8 mouse cellular contexts compared by ENCODE assay signal in the genomic region with DNA sequence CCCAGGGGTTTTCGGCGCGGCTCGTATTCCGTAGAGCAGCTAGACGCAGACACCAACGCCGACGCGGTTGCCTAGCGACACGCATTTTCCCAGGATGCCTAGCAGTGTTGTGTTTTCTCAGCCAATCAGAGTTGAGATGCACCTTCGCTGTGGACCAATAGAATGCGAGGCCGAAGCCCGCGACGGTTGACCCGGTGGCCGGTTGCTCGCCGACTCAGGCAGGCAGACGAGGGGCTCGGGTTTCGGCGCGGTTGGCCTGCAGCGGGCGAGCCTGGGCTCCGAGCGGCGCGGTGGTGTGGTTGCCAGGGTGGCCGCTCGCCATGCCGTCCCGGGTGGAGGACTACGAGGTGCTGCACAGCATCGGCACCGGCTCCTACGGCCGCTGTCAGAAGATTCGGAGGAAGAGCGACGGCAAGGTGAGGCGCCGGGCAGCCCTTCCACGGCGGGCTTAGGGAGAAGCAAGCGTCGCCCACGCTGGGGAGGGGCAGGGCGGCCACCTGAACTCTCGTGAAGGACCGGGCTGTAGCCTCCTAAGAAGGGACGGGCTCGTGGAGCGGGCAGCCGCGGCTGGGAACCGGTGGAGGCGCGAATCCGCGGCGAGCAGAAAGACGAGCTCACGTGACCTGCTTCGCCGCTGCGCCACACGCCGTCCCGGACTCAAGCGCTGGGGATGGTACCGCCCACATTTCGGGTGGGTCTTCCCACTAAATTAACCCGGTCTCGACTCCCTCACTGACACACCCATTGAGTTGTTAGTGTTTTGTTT. TPM values are rescaled to one million over a fixed set of nuclear protein-coding genes. Genes with fewer than 3 reads are reported as not detected.
DNase-seq lines count a peak whose midpoint lies in the region; ATAC-seq and TF ChIP-seq lines count a peak whose summit lies in the region.

A gene (plus strand): TSS at position 119 of the 766 bp plus-strand sequence.

- no peak within 1 kb of the TSS for H3K27ac ChIP-seq in hindbrain, embryonic 14.5 days

- TF ChIP-seq CTCF in Patski (IDR thresholded peaks at IDR 0.05) = no peak

- no peaks in the 10 kb centered on the region for H3K9me3 ChIP-seq in hindbrain, embryonic 14.5 days (ENCODE audit: control insufficient read depth, low read length)

- H3K9ac ChIP-seq in hindbrain, embryonic 14.5 days = peak within 1 kb of the TSS; percentile 47; the same call in 1 of the 2 replicates

- POLR2A ChIA-PET in Patski (lab: Charles Lee) = no interaction called here

- peak; percentile 89 for DNase-seq in Patski (ENCODE audit: low read depth, low spot score)
- peak; percentile 96 for DNase-seq in cerebellum, postnatal 14 days
- peak; percentile 96 to 97 for DNase-seq in frontal cortex, postnatal 14 days (ENCODE audit: low spot score in 2 of 2)
- peak; percentile 99 for DNase-seq in hindbrain, embryonic 14.5 days (ENCODE audit: low spot score)
- peak; percentile 96 for DNase-seq in layer of hippocampus, postnatal 36 days
- peak; percentile 99 for DNase-seq in lung, postnatal 36 days
- peak; percentile 99 for DNase-seq in retina, postnatal 1 day
- DNase-seq in urinary bladder, adult 18-20 months (ENCODE audit: low spot score in 2 of 2) = peak; percentile 91 to 93

- H3K4me1 ChIP-seq in hindbrain, embryonic 14.5 days (replicated peaks; ENCODE audit: control insufficient read depth, insufficient read depth, low read length) = 0 out of 2 replicates have a peak, but pooled peaks cover 9% of the 10 kb centered on the region

- CTCF ChIA-PET in Patski (lab: Charles Lee) = interaction anchor here (5.3 to 7.2 kb wide), 2 partner anchors 238 to 245 kb away, joined by 47 to 70 read pairs; a partner anchor contains a TSS

- H3K27me3 ChIP-seq in Patski = no peaks in the 10 kb centered on the region
- no peaks in the 10 kb centered on the region for H3K27me3 ChIP-seq in hindbrain, embryonic 14.5 days (ENCODE audit: control insufficient read depth, insufficient read depth, low read length)

- under 1% methylated on average over 79 of the region's 79 CpGs for WGBS in hindbrain, embryonic 14.5 days

- peak; percentile 86 for ATAC-seq in Patski
- ATAC-seq in hindbrain, embryonic 14.5 days (ENCODE audit: low FRiP score) = peak; percentile 96

- H3K36me3 ChIP-seq in hindbrain, embryonic 14.5 days (replicated peaks; ENCODE audit: control insufficient read depth, insufficient read depth) = no peaks in the 10 kb centered on the region

- in situ Hi-C loops in Patski (cut with MboI; ENCODE audit: low pct_unique_long_range_greater_than_20kb) = loop anchor here (25.0 kb wide), 1 partner anchor 459 kb away; no protein-coding TSS in a partner anchor

- peak within 1 kb of the TSS; percentile 60 for H3K4me2 ChIP-seq in hindbrain, embryonic 14.5 days (replicated peaks)

- peak within 1 kb of the TSS; percentile 68 for H3K4me3 ChIP-seq in hindbrain, embryonic 14.5 days (replicated peaks; ENCODE audit: low read length)

RNA-seq across cellular contexts. Expression of the gene that starts here (rescaled TPM):
- polyA plus RNA-seq in Patski (2021) = 34.7 TPM
- 6.2 and 7.4 TPM in 2 replicates for polyA plus RNA-seq in hindbrain, embryonic 14.5 days (2014; fragmentation: Nextera tagmentation; extraction: Ambion mirVana)
- total RNA-seq in layer of hippocampus, postnatal 36 days (2021) = 1 to 10 TPM; 2.6 to 2.9 TPM
